ENCODE assay signal across 26 mouse cellular contexts in the genomic region with DNA sequence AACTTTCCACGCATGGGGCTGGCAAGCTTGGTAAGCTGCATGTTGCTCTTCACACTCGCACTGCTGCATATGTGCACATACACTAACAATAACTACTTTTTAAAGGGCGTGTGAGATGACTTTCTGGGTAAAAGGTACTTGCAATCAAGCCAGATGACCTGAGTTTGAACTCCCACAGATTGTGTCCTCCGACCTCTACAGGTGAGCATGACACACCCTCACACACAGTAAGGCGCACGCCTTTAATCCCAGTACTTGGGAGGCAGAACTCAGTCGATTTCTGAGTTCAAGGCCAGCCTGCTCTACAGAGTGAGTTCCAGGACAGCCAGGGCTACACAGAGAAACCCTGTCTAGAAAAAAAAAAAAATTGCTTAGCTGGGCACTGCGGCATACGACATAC. TPM values are rescaled to one million over a fixed set of nuclear protein-coding genes. Genes with fewer than 3 reads are reported as not detected.
DNase-seq lines count a peak whose midpoint lies in the region; ATAC-seq and TF ChIP-seq lines count a peak whose summit lies in the region.
"Had no signal": no experiment of that assay in that cellular context is flagged by ENCODE, and none has a peak within 500 bp of the region (broad histone marks: within the 10 kb centered on the region; RNA-seq: fewer than 3 reads in every experiment).

No protein-coding gene starts in this region.

- TF ChIP-seq EP300 in stomach, postnatal 0 days (optimal IDR thresholded peaks at IDR 0.05) = no peak

- DNase-seq in adrenal gland, adult 2 months = peak; percentile 13
- no peak for DNase-seq in adrenal gland, postnatal 25 days
- no peak for DNase-seq in gastrocnemius, adult 2 months
- no peak for DNase-seq in gastrocnemius, adult 8-10 months (ENCODE audit: low spot score in 2 of 2)
- peak; percentile 46 for DNase-seq in stomach, postnatal 0 days (ENCODE audit: low spot score)
- DNase-seq: B cell, adult 2 months; cerebellum, postnatal 36 days; gastrocnemius, postnatal 25 days; heart, postnatal 4 days; kidney, adult 8-10 months had no signal

- no peak overlapping the region for H3K9ac ChIP-seq in intestine, postnatal 0 days (ENCODE audit: low read depth, low read length)
- no peak overlapping the region for H3K9ac ChIP-seq in intestine, embryonic 16.5 days (ENCODE audit: low read depth, low read length)
- H3K9ac ChIP-seq in stomach, postnatal 0 days (ENCODE audit: low read length) = no peak overlapping the region
- H3K9ac ChIP-seq: forebrain, embryonic 12.5 days; heart, embryonic 12.5 days; intestine, embryonic 15.5 days had no signal

- H3K27ac ChIP-seq in gastrocnemius, adult 2 months = peak overlapping the region; percentile 100
- H3K27ac ChIP-seq in intestine, postnatal 0 days (ENCODE audit: low read depth, low read length) = no peak overlapping the region
- H3K27ac ChIP-seq in intestine, embryonic 16.5 days (ENCODE audit: low read length) = no peak overlapping the region
- no peak overlapping the region for H3K27ac ChIP-seq in stomach, postnatal 0 days (replicated peaks)
- H3K27ac ChIP-seq: forebrain, embryonic 12.5 days; hindbrain, embryonic 13.5 days; hindbrain, postnatal 0 days; intestine, embryonic 15.5 days had no signal

- no peak for TF ChIP-seq CTCF in gastrocnemius, adult 2 months (IDR thresholded peaks at IDR 0.05)
- 0 out of 2 replicates have a peak, but pooled peaks have one; percentile 1 for TF ChIP-seq CTCF in intestine, postnatal 0 days (IDR thresholded peaks at IDR 0.05; ENCODE audit: low read depth)
- no peak for TF ChIP-seq CTCF in stomach, postnatal 0 days (IDR thresholded peaks at IDR 0.05; ENCODE audit: low read depth)

- H3K4me1 ChIP-seq in intestine, postnatal 0 days (replicated peaks; ENCODE audit: control insufficient read depth, insufficient read depth, low read length) = peaks cover 17% of the 10 kb centered on the region
- H3K4me1 ChIP-seq in intestine, embryonic 16.5 days (ENCODE audit: control insufficient read depth, insufficient read depth, low read length) = peaks cover 45% of the 10 kb centered on the region
- peaks cover 20% of the 10 kb centered on the region for H3K4me1 ChIP-seq in stomach, postnatal 0 days (replicated peaks; ENCODE audit: control insufficient read depth, insufficient read depth)

- H3K4me3 ChIP-seq in gastrocnemius, adult 2 months = no peak overlapping the region
- no peak overlapping the region for H3K4me3 ChIP-seq in intestine, postnatal 0 days (ENCODE audit: low read depth, low read length)
- H3K4me3 ChIP-seq in intestine, embryonic 16.5 days (ENCODE audit: low read length) = no peak overlapping the region
- H3K4me3 ChIP-seq in stomach, postnatal 0 days (ENCODE audit: low read depth, low read length) = no peak overlapping the region
- H3K4me3 ChIP-seq: embryonic facial prominence, embryonic 13.5 days; forebrain, embryonic 12.5 days; heart, embryonic 12.5 days; hindbrain, embryonic 13.5 days; intestine, embryonic 15.5 days had no signal

- no peaks in the 10 kb centered on the region for H3K36me3 ChIP-seq in intestine, postnatal 0 days (ENCODE audit: control insufficient read depth, insufficient read depth)
- H3K36me3 ChIP-seq in intestine, embryonic 16.5 days (ENCODE audit: control insufficient read depth, insufficient read depth, low read length) = no peaks in the 10 kb centered on the region
- no peaks in the 10 kb centered on the region for H3K36me3 ChIP-seq in stomach, postnatal 0 days (ENCODE audit: control insufficient read depth, insufficient read depth, low read length)
- H3K36me3 ChIP-seq: embryonic facial prominence, embryonic 13.5 days; forebrain, embryonic 12.5 days; heart, embryonic 12.5 days; hindbrain, embryonic 13.5 days; intestine, embryonic 15.5 days had no signal

- H3K4me2 ChIP-seq in intestine, postnatal 0 days (replicated peaks; ENCODE audit: low read depth) = no peak overlapping the region
- H3K4me2 ChIP-seq in intestine, embryonic 16.5 days (ENCODE audit: low read depth, low read length) = no peak overlapping the region
- H3K4me2 ChIP-seq in stomach, postnatal 0 days (replicated peaks; ENCODE audit: low read depth) = no peak overlapping the region
- H3K4me2 ChIP-seq: forebrain, embryonic 12.5 days; heart, embryonic 12.5 days; hindbrain, embryonic 13.5 days; intestine, embryonic 15.5 days had no signal

- WGBS in intestine, postnatal 0 days = 59% methylated on average over 9 of the region's 9 CpGs
- 69% methylated on average over 9 of the region's 9 CpGs for WGBS in intestine, embryonic 16.5 days
- WGBS in stomach, postnatal 0 days = 62% methylated on average over 9 of the region's 9 CpGs

- intact Hi-C loops in gastrocnemius, adult 2 months (cut with DNase I) = no loop called here

- H3K27me3 ChIP-seq in intestine, postnatal 0 days (replicated peaks; ENCODE audit: control insufficient read depth, insufficient read depth, low read length) = no peaks in the 10 kb centered on the region
- no peaks in the 10 kb centered on the region for H3K27me3 ChIP-seq in intestine, embryonic 16.5 days (replicated peaks; ENCODE audit: control insufficient read depth, insufficient read depth, low read length)
- H3K27me3 ChIP-seq in stomach, postnatal 0 days (ENCODE audit: control insufficient read depth, insufficient read depth, low read length) = no peaks in the 10 kb centered on the region
- H3K27me3 ChIP-seq: embryonic facial prominence, embryonic 13.5 days; heart, embryonic 12.5 days; intestine, embryonic 15.5 days had no signal

- H3K9me3 ChIP-seq in intestine, postnatal 0 days (ENCODE audit: control insufficient read depth) = no peaks in the 10 kb centered on the region
- H3K9me3 ChIP-seq in intestine, embryonic 16.5 days (ENCODE audit: control insufficient read depth, low read length) = no peaks in the 10 kb centered on the region
- H3K9me3 ChIP-seq in stomach, postnatal 0 days (ENCODE audit: control insufficient read depth, low read length) = no peaks in the 10 kb centered on the region
- H3K9me3 ChIP-seq: embryonic facial prominence, embryonic 13.5 days; forebrain, embryonic 12.5 days; heart, embryonic 12.5 days; hindbrain, embryonic 13.5 days; intestine, embryonic 15.5 days had no signal

- 0 out of 2 replicates have a peak, but pooled peaks have one; percentile 6 for ATAC-seq in intestine, postnatal 0 days
- ATAC-seq in intestine, embryonic 16.5 days = no peak
- peak; percentile 16 for ATAC-seq in stomach, postnatal 0 days (ENCODE audit: low FRiP score, low TSS enrichment)
- ATAC-seq: CD4-positive, CD25-positive, alpha-beta regulatory T cell, adult 4 months; forebrain, embryonic 16.5 days; hindbrain, postnatal 0 days; intestine, embryonic 15.5 days had no signal

RNA-seq across cellular contexts. Expression of a gene that starts 5.8 kb away (rescaled TPM):
- total RNA-seq in adrenal gland, adult 2 months (2021) = 100 to 1,000 TPM in 1 of 2 experiments, 10 to 100 TPM in 1; 78.4 to 114 TPM
- 173 and 185 TPM in 2 replicates for polyA plus RNA-seq in adrenal gland, adult 2 months (2012; rRNA removed)
- 104 TPM in 2 replicates for total RNA-seq in adrenal gland, postnatal 25 days (2021)
- 100 to 1,000 TPM; 173 to 184 TPM for total RNA-seq in gastrocnemius, adult 2 months (2021)
- total RNA-seq in gastrocnemius, adult 8-10 months (2022) = 100 to 1,000 TPM; 164 to 186 (median 172) TPM
- 15.8 and 16.2 TPM in 2 replicates for polyA plus RNA-seq in intestine, postnatal 0 days (2015; fragmentation: Nextera tagmentation; extraction: Ambion mirVana)
- polyA plus RNA-seq in intestine, embryonic 16.5 days (2015; fragmentation: Nextera tagmentation; extraction: Ambion mirVana) = 13.7 and 23.2 TPM in 2 replicates
- polyA plus RNA-seq in stomach, postnatal 0 days (2015; fragmentation: Nextera tagmentation; extraction: Ambion mirVana) = 10.6 and 13.0 TPM in 2 replicates

RNA-seq across cellular contexts. Expression of a gene that starts 54.6 kb away (rescaled TPM):
- 1 to 10 TPM in 1 of 2 experiments, under 1 TPM in 1; 0.69 to 1.1 TPM for total RNA-seq in adrenal gland, adult 2 months (2021)
- 3.0 and 3.6 TPM in 2 replicates for polyA plus RNA-seq in adrenal gland, adult 2 months (2012; rRNA removed)
- 4.5 and 5.9 TPM in 2 replicates for total RNA-seq in adrenal gland, postnatal 25 days (2021)
- total RNA-seq in gastrocnemius, adult 2 months (2021) = under 1 TPM; 0.15 to 0.20 TPM
- total RNA-seq in gastrocnemius, adult 8-10 months (2022) = under 1 TPM; 0.08 to 0.39 (median 0.12) TPM
- 4.3 TPM in 2 replicates for polyA plus RNA-seq in intestine, postnatal 0 days (2015; fragmentation: Nextera tagmentation; extraction: Ambion mirVana)
- 14.3 and 14.5 TPM in 2 replicates for polyA plus RNA-seq in intestine, embryonic 16.5 days (2015; fragmentation: Nextera tagmentation; extraction: Ambion mirVana)
- polyA plus RNA-seq in stomach, postnatal 0 days (2015; fragmentation: Nextera tagmentation; extraction: Ambion mirVana) = 3.8 and 4.5 TPM in 2 replicates

RNA-seq across cellular contexts. Expression of a gene that starts 58.2 kb away (rescaled TPM):
- not detected for total RNA-seq in adrenal gland, adult 2 months (2021)
- not detected in 2 replicates for polyA plus RNA-seq in adrenal gland, adult 2 months (2012; rRNA removed)
- total RNA-seq in adrenal gland, postnatal 25 days (2021) = not detected in 2 replicates
- total RNA-seq in gastrocnemius, adult 2 months (2021) = not detected
- not detected for total RNA-seq in gastrocnemius, adult 8-10 months (2022)
- not detected in 2 replicates for polyA plus RNA-seq in intestine, postnatal 0 days (2015; fragmentation: Nextera tagmentation; extraction: Ambion mirVana)
- not detected in 2 replicates for polyA plus RNA-seq in intestine, embryonic 16.5 days (2015; fragmentation: Nextera tagmentation; extraction: Ambion mirVana)
- polyA plus RNA-seq in stomach, postnatal 0 days (2015; fragmentation: Nextera tagmentation; extraction: Ambion mirVana) = not detected in 2 replicates
- total RNA-seq: adrenal gland, adult 8-10 months; adrenal gland, postnatal 4 days; gastrocnemius, postnatal 25 days; granulocyte monocyte progenitor cell, adult 5-6 weeks; heart, postnatal 4 days; hindbrain, postnatal 0 days; MEL had no signal
- polyA plus RNA-seq: brain, embryonic 14.5 days; CD4-positive, CD25-positive, alpha-beta regulatory T cell, adult 4 months; forebrain, embryonic 16.5 days; frontal cortex, adult 2 months; heart, embryonic 12.5 days; hindbrain, embryonic 13.5 days; hindbrain, postnatal 0 days; intestine, embryonic 15.5 days had no signal

Comparison
In these comparisons a context has a peak if more than half of its experiments do, and no peak if none do; other contexts are left out.
1. DNase-seq: peak in adrenal gland, adult 2 months (single experiment) and stomach, postnatal 0 days (single experiment); none in adrenal gland, postnatal 25 days (single experiment), gastrocnemius, adult 2 months (single experiment) and gastrocnemius, adult 8-10 months (0 of 2).